Mouse (Mus musculus) neural tube, embryonic 15.5 days (tissue): ENCODE measurements around the gene Klhdc7a. TPM values are rescaled to one million over a fixed set of nuclear protein-coding genes. Genes with fewer than 3 reads are reported as not detected.
"Not testable (repeated sequence)": the region's sequence is repeated elsewhere in the genome, so short reads cannot be mapped to it uniquely, and the experiment has no call there.

ENCODE experiments used
- ATAC-seq: fragments of 200-750 bp; cut with Nextera tagmentation; 2 replicates; pipeline ENCODE4 v1.8.0; 2017; ENCODE audit warnings: mild to moderate bottlenecking, moderate TSS enrichment, moderate library complexity; ENCODE audit not compliant: low FRiP score
- H3K27ac ChIP-seq: fragments of 300-500 bp; sonication (generic); replicated peaks from 2 replicates; pipeline ENCODE4 v1.5.1; 2015; ENCODE audit warnings: mild to moderate bottlenecking, inconsistent platforms
- H3K27me3 ChIP-seq: fragments of 300-500 bp; sonication (generic); replicated peaks from 2 replicates; pipeline ENCODE4 v1.6.1; 2015; ENCODE audit warnings: inconsistent platforms
- H3K36me3 ChIP-seq: fragments of 300-500 bp; sonication (generic); 2 replicates; pipeline ENCODE4 v1.6.1; 2015; ENCODE audit warnings: inconsistent platforms
- H3K4me1 ChIP-seq: fragments of 300-500 bp; sonication (generic); 2 replicates; pipeline ENCODE4 v1.6.1; 2015; ENCODE audit warnings: inconsistent platforms
- H3K4me2 ChIP-seq: fragments of 300-500 bp; sonication (generic); 2 replicates; pipeline ENCODE4 v1.6.1; 2015; ENCODE audit warnings: inconsistent platforms, mild to moderate bottlenecking, moderate library complexity
- H3K4me3 ChIP-seq: fragments of 300-500 bp; sonication (generic); replicated peaks from 2 replicates; pipeline ENCODE4 v1.5.1; 2015; ENCODE audit warnings: mild to moderate bottlenecking, inconsistent platforms
- H3K9ac ChIP-seq: fragments of 300-500 bp; sonication (generic); replicated peaks from 2 replicates; pipeline ENCODE4 v1.6.1; 2015; ENCODE audit warnings: mild to moderate bottlenecking, inconsistent platforms
- H3K9me3 ChIP-seq: fragments of 300-500 bp; sonication (generic); replicated peaks from 2 replicates; pipeline ENCODE4 v1.6.1; 2016; ENCODE audit warnings: inconsistent platforms
- WGBS: fragments of 180-500 bp; shearing (Covaris S2); methylation state at CpG from one replicate; pipeline ENCODE4 v1.1.7; 2015; ENCODE audit warnings: mixed read lengths; 5-methylcytosine and 5-hydroxymethylcytosine counted together
- polyA plus RNA-seq: library from polyadenylated mRNA; unstranded; fragments of >200 nt; fragmentation: Nextera tagmentation; extraction: Ambion mirVana; gene quantifications from 2 replicates; pipeline ENCODE4 v1.2.1, GENCODE M21; 2015

Klhdc7a gene
- polyA plus RNA-seq, 1 experiment from 2014 or later: 0.08 TPM

DNA sequence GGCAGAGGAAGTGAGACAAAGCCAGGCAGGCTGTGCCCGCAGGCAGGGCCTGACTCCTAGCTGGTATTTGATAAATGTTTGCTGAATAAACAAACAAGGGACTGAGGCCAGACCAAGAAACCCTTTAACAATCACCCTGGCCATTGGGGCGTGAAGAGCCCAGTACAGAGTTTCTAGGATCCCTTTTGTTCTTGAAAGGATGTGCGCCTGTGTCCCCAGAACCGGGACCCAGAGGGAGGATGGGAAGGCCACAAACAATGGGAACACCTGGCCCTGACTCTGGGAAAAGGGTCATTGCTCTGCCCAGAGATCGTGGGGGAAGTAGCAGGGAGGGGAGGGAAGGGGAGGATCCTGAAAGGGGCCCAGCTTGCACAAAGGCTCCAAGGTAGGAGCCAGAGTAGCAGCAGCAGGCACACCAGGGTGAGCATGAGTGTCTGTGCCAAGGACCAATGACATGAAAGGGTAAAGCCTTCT lies 9.5 kb upstream of the Klhdc7a start:
- H3K36me3 ChIP-seq: no peaks in the 10 kb centered on the region
- no peak overlapping the region for H3K9ac ChIP-seq
- H3K4me2 ChIP-seq: no peak overlapping the region
- no peak for ATAC-seq
- no peaks in the 10 kb centered on the region for H3K9me3 ChIP-seq
- H3K4me1 ChIP-seq: peaks cover 36% of the 10 kb centered on the region
- H3K27ac ChIP-seq: no peak overlapping the region
- H3K4me3 ChIP-seq: no peak overlapping the region
- H3K27me3 ChIP-seq: no peaks in the 10 kb centered on the region
- WGBS: 14% methylated on average over 5 of the region's 5 CpGs

- ATAC-seq: no peak
- 0 out of 2 replicates have a peak overlapping the region, but pooled peaks have one; percentile 18 for H3K27ac ChIP-seq
These were observed 6.7 kb upstream of the Klhdc7a start for GRCm38 (mm10) chr4:139974506-139974905.

GRCm38 (mm10) chr4:139967475-139967891 lies 343 bp downstream of the Klhdc7a start:
- Histone ChIP-seq H3K27ac (no peak overlapping the region; the same call in 1 of the 2 replicates), H3K4me1 (peaks cover 13% of the 10 kb centered on the region), H3K4me2 (no peak overlapping the region), H3K27me3 (no peaks in the 10 kb centered on the region; the same call in 1 of the 2 replicates), H3K36me3 (no peaks in the 10 kb centered on the region), H3K9me3 (no peaks in the 10 kb centered on the region), H3K9ac (no peak overlapping the region), H3K4me3 (no peak overlapping the region)
- ATAC-seq: no peak
- WGBS: 17% methylated on average over 10 of the region's 10 CpGs

More at GRCm38 (mm10) chr4:139974506-139974905, 6.7 kb upstream of the Klhdc7a start:
- H3K4me1 ChIP-seq: peaks cover 31% of the 10 kb centered on the region
- H3K9ac ChIP-seq: no peak overlapping the region
- no peaks in the 10 kb centered on the region for H3K9me3 ChIP-seq
- no peaks in the 10 kb centered on the region for H3K27me3 ChIP-seq
- H3K4me2 ChIP-seq: no peak overlapping the region
- H3K4me3 ChIP-seq: no peak overlapping the region
- WGBS: 25% methylated on average over 7 of the region's 7 CpGs
- no peaks in the 10 kb centered on the region for H3K36me3 ChIP-seq

DNA sequence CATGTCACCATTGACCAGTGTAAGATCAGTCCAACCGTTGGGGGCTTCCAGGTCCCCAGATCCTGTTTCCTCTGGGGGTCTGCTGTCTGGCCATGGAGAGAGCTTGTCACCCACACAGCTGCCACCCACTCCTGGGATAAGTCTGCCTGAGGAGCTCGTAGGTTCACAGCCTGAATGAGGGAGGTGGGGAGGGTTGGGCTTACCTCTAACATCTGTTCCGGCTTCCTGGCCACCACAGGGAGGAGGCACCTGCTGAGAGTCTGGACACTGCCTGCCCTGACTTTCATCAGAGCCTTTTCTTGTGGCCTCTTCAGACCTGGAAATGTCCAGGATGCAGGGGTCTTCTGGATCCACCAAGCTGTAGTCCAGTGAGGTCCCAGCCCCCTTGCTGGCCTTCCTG lies 845 bp downstream of the Klhdc7a start:
- no peak overlapping the region for H3K27ac ChIP-seq
- no peak for ATAC-seq
- no peaks in the 10 kb centered on the region for H3K36me3 ChIP-seq
- no peak overlapping the region for H3K4me3 ChIP-seq
- peaks cover 13% of the 10 kb centered on the region for H3K4me1 ChIP-seq
- H3K9me3 ChIP-seq: no peaks in the 10 kb centered on the region
- no peak overlapping the region for H3K9ac ChIP-seq
- H3K27me3 ChIP-seq: no peaks in the 10 kb centered on the region; the same call in 1 of the 2 replicates
- no peak overlapping the region for H3K4me2 ChIP-seq
- WGBS: 46% methylated on average over 3 of the region's 3 CpGs

DNA sequence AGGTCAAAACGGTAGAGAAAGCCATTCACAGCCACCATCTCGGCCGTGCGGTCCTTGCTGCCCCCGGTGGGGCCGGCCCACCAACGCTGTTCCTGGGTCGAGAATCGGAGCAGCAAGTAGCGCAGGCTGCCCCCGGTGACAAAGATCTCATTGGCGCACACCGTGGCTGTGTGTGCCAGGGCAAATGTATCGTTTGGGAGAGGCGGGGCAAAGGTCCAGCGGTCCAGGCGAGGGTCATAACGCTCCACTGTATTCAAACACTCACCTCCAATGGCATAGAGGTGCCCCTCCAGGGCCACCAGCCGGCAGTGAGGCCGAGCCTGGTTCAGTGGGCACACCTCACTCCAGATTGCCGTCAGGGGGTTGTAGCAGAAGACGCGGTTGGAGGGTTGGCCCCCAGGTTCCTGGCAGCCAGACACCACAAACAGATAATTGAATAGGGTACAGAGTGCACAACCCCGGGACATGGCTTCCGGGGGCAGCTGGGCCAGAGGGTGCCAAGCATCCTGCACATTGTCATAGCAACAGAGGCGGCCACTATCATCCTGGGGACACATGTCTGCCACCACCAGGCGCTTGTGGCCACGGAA lies 2.1 kb downstream of the Klhdc7a start:
- Histone ChIP-seq H3K9ac (no peak overlapping the region), H3K4me2 (no peak overlapping the region), H3K27me3 (no peaks in the 10 kb centered on the region; the same call in 1 of the 2 replicates), H3K9me3 (no peaks in the 10 kb centered on the region), H3K4me1 (peaks cover 13% of the 10 kb centered on the region), H3K4me3 (no peak overlapping the region), H3K27ac (no peak overlapping the region), H3K36me3 (no peaks in the 10 kb centered on the region)
- 92% methylated on average over 28 of the region's 28 CpGs for WGBS
- no peak for ATAC-seq

- no peak overlapping the region for H3K27ac ChIP-seq
- H3K4me3 ChIP-seq: no peak overlapping the region
- H3K9ac ChIP-seq: no peak overlapping the region
- H3K9me3 ChIP-seq: no peaks in the 10 kb centered on the region
- H3K4me1 ChIP-seq: peaks cover 21% of the 10 kb centered on the region
- H3K36me3 ChIP-seq: no peaks in the 10 kb centered on the region
- H3K27me3 ChIP-seq: no peaks in the 10 kb centered on the region; the same call in 1 of the 2 replicates
- ATAC-seq: no peak
- H3K4me2 ChIP-seq: no peak overlapping the region
- 88% methylated on average over 5 of the region's 5 CpGs for WGBS
These were observed 3.4 kb downstream of the Klhdc7a start for GRCm38 (mm10) chr4:139964406-139964805.

DNA sequence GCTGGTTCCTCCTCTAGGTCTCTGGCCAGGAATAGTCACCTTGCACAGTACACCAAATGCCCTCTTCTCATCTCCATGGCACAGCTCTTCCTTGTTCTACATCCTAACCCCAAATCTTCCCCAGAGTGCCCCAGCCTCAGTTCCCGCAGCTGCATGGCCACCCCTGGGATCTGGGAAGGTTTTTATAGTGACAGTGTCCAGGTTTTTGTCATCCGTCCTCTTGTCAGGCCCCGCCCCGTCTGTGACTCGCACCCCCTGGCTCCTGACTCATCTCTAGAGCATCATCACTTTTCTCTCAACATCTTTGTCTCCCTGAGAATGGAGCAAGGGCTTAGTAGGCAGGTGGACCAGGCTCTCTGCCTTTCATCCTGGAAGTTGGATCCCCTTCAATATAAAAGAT lies 3.9 kb downstream of the Klhdc7a start:
- Histone ChIP-seq H3K9me3 (no peaks in the 10 kb centered on the region), H3K4me3 (no peak overlapping the region), H3K36me3 (no peaks in the 10 kb centered on the region), H3K27ac (no peak overlapping the region), H3K4me2 (no peak overlapping the region), H3K9ac (no peak overlapping the region), H3K4me1 (peaks cover 21% of the 10 kb centered on the region), H3K27me3 (no peaks in the 10 kb centered on the region; the same call in 1 of the 2 replicates)
- no peak for ATAC-seq
- WGBS: 97% methylated on average over 5 of the region's 5 CpGs

DNA sequence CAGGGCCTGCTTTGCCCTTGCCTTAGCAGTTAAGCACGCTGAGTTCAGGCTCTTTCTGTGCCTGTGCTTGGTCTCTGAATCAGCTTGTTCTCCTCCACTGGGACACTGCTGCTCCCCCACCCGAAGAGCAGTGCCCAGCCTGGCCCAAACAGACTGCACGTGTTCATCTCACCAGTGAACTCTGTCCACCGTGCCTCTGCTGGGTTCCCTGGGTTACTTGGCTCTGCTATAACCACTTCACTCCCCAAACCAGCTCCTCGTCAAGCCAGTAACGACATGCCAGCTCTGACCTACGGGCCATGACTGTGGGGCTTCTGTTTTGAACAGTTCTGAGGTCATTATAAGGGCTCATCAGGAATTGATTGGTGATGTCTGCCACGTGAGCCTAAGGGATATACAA lies 4.8 kb downstream of the Klhdc7a start:
- peaks cover 21% of the 10 kb centered on the region for H3K4me1 ChIP-seq
- H3K9ac ChIP-seq: no peak overlapping the region
- no peak overlapping the region for H3K4me3 ChIP-seq
- no peaks in the 10 kb centered on the region for H3K9me3 ChIP-seq
- no peaks in the 10 kb centered on the region; the same call in 1 of the 2 replicates for H3K27me3 ChIP-seq
- WGBS: 61% methylated on average over 8 of the region's 8 CpGs
- no peak for ATAC-seq
- H3K4me2 ChIP-seq: no peak overlapping the region
- no peaks in the 10 kb centered on the region for H3K36me3 ChIP-seq
- H3K27ac ChIP-seq: no peak overlapping the region

- ATAC-seq: no peak
- Histone ChIP-seq H3K9me3 (no peaks in the 10 kb centered on the region), H3K4me3 (no peak overlapping the region), H3K27ac (no peak overlapping the region), H3K9ac (no peak overlapping the region), H3K36me3 (no peaks in the 10 kb centered on the region), H3K4me2 (no peak overlapping the region), H3K4me1 (peaks cover 8% of the 10 kb centered on the region), H3K27me3 (no peaks in the 10 kb centered on the region; the same call in 1 of the 2 replicates)
- 88% methylated on average over 8 of the region's 8 CpGs for WGBS
These were observed 6.0 kb downstream of the Klhdc7a start for GRCm38 (mm10) chr4:139961816-139962215.

DNA sequence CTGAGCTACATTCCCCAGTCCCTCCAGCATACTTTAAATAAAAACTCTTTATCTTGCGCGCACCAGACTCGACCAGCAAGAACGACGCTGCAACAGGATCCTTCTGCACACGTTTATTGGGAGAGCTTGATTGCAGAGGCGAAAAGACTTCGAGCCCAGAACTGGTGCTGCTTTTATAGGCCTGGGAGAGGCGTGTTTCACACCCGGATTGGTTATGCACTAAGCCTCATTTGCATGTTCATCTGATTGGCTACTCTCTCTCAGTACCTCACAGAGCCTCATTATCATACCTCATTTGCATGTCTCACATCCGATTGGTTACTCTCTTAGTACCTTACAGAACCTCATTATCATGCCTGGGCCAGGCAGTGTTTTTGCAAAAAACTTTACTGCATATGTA lies 6.5 kb downstream of the Klhdc7a start:
- not testable (repeated sequence) for H3K36me3 ChIP-seq, H3K4me2 ChIP-seq, ATAC-seq, H3K27me3 ChIP-seq, H3K27ac ChIP-seq, H3K4me3 ChIP-seq, H3K9me3 ChIP-seq, H3K9ac ChIP-seq, H3K4me1 ChIP-seq
- 92% methylated on average over 11 of the region's 11 CpGs for WGBS

DNA sequence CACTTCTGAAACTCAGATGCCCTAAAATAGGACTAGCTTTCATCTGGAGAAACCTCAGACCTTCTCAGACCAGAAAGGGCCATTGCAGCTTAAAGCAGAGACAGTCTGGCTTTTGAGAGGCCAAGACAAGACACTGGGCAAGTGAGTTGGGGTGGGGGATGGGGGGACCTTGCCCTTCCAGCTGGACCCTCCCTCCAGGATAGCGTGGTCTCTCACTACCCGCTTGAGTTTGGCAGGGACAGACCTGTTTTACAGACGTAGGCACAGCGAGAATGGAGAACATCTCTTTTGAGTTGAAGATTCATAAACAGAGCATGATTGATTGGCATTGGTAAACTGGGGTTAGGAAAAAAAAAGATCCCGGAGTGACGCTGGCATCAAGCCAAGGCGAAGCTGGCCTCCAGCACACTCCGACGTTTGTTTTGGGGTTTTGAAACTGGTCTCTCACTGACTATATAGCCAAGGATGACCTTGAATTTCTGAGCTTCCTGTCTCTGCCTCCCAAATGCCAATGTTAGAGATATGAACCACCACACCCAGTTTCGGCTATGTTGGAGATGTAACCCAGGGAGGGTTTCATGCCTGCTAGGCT lies 7.0 kb downstream of the Klhdc7a start:
- Histone ChIP-seq H3K4me3 (no peak overlapping the region), H3K4me1 (peaks cover 8% of the 10 kb centered on the region), H3K4me2 (no peak overlapping the region), H3K27ac (no peak overlapping the region), H3K36me3 (no peaks in the 10 kb centered on the region), H3K9me3 (no peaks in the 10 kb centered on the region), H3K27me3 (no peaks in the 10 kb centered on the region), H3K9ac (no peak overlapping the region)
- 77% methylated on average over 10 of the region's 10 CpGs for WGBS
- no peak for ATAC-seq

DNA sequence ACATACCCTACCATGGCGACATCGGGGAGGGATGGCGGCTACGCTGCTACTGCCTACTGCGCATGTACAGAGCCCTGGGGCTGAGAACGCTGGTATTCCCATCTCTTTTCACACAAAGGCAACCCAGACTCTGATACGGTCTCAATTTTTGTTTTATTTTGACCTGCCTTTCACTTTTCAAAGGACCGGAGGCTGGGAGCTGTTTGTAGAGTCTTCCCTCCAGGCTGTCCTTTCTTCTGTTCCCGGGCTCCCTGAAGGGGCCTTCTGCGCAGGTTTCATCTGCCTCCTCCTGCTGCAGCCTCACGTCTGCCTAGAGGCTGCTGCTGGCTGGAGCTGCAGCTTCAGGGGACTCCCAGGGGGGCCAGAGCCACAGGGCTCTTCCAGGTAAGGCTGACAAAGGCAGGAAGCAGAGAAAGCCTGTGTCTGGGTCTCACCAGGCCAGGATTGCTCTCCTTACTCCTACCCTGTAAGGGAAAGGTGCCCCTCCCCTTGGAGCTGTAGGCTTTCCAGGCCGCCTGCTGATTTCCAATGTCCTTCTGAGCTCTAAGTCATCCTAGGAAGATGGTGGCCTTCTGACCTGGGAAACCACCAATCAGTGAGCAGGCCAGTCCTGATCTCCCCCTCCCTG lies 7.6 kb downstream of the Klhdc7a start:
- H3K9me3 ChIP-seq: no peaks in the 10 kb centered on the region
- ATAC-seq: no peak
- no peak overlapping the region for H3K9ac ChIP-seq
- H3K4me1 ChIP-seq: peaks cover 8% of the 10 kb centered on the region
- WGBS: 69% methylated on average over 12 of the region's 12 CpGs
- H3K4me2 ChIP-seq: no peak overlapping the region
- no peaks in the 10 kb centered on the region for H3K27me3 ChIP-seq
- no peak overlapping the region for H3K27ac ChIP-seq
- H3K36me3 ChIP-seq: no peaks in the 10 kb centered on the region
- H3K4me3 ChIP-seq: no peak overlapping the region
